Comparison of ENCODE assay signal across 8 mouse cellular contexts in genomic region chr2:73891701-73892463, GRCm38 (mm10). TPM values are rescaled to one million over a fixed set of nuclear protein-coding genes. Genes with fewer than 3 reads are reported as not detected.
A peak's percentile ranks its signal among the peaks of the same experiment; 100 is the strongest.
DNase-seq lines count a peak whose midpoint lies in the region; ATAC-seq and TF ChIP-seq lines count a peak whose summit lies in the region.

No protein-coding gene starts in this region.

- intact Hi-C loops in left cerebral cortex, adult 2 months (cut with DNase I): loop anchor here (1.0 to 5.0 kb wide), 3 partner anchors 18 to 320 kb away; partner anchors contain the start of gene Chn1

- DNase-seq in left cerebral cortex, adult 2 months (ENCODE audit: extremely low spot score in 1 of 2, low spot score in 2 of 2): peak in 1 of 2 experiments; percentile 38
- DNase-seq in left cerebral cortex, adult 11 months (ENCODE audit: low spot score): no peak
- DNase-seq in intestine, embryonic 14.5 days (ENCODE audit: low spot score): no peak
- DNase-seq in retina, embryonic 14.5 days (ENCODE audit: low spot score): no peak

- WGBS in forebrain, embryonic 13.5 days: under 1% methylated on average over 53 of the region's 54 CpGs
- WGBS in intestine, embryonic 14.5 days: under 1% methylated on average over 54 of the region's 54 CpGs
- under 1% methylated on average over 54 of the region's 54 CpGs for WGBS in lung, embryonic 15.5 days
- WGBS in neural tube, embryonic 14.5 days: under 1% methylated on average over 50 of the region's 54 CpGs

- H3K27me3 ChIP-seq in forebrain, embryonic 13.5 days: no peaks in the 10 kb centered on the region
- no peaks in the 10 kb centered on the region for H3K27me3 ChIP-seq in intestine, embryonic 14.5 days (replicated peaks; ENCODE audit: control insufficient read depth, insufficient read depth, low read length)
- H3K27me3 ChIP-seq in lung, embryonic 15.5 days: no peaks in the 10 kb centered on the region
- H3K27me3 ChIP-seq in neural tube, embryonic 14.5 days (ENCODE audit: control insufficient read depth, insufficient read depth, low read length): peaks cover 6% of the 10 kb centered on the region; the same call in 1 of the 2 replicates

- H3K4me1 ChIP-seq in brown adipose tissue, adult 24 weeks (ENCODE audit: control insufficient read depth, insufficient read depth, insufficient read length, low read length): peaks cover 2% of the 10 kb centered on the region; the same call in 1 of the 2 replicates
- peaks cover 12% of the 10 kb centered on the region for H3K4me1 ChIP-seq in forebrain, embryonic 13.5 days
- H3K4me1 ChIP-seq in intestine, embryonic 14.5 days (replicated peaks; ENCODE audit: control insufficient read depth, insufficient read depth, low read length): no peaks in the 10 kb centered on the region
- peaks cover 11% of the 10 kb centered on the region for H3K4me1 ChIP-seq in lung, embryonic 15.5 days
- no peaks in the 10 kb centered on the region for H3K4me1 ChIP-seq in neural tube, embryonic 14.5 days (ENCODE audit: control insufficient read depth, insufficient read depth, low read length)

- H3K36me3 ChIP-seq in forebrain, embryonic 13.5 days (ENCODE audit: poor library complexity, severe bottlenecking): no peaks in the 10 kb centered on the region
- no peaks in the 10 kb centered on the region for H3K36me3 ChIP-seq in intestine, embryonic 14.5 days (ENCODE audit: control insufficient read depth, insufficient read depth, low read length)
- no peaks in the 10 kb centered on the region for H3K36me3 ChIP-seq in lung, embryonic 15.5 days
- no peaks in the 10 kb centered on the region for H3K36me3 ChIP-seq in neural tube, embryonic 14.5 days (ENCODE audit: control insufficient read depth, insufficient read depth, low read length)

- H3K9me3 ChIP-seq in forebrain, embryonic 13.5 days (replicated peaks): no peaks in the 10 kb centered on the region
- H3K9me3 ChIP-seq in intestine, embryonic 14.5 days (ENCODE audit: control insufficient read depth, low read length): no peaks in the 10 kb centered on the region
- H3K9me3 ChIP-seq in lung, embryonic 15.5 days: no peaks in the 10 kb centered on the region
- H3K9me3 ChIP-seq in neural tube, embryonic 14.5 days (ENCODE audit: control insufficient read depth, low read length): no peaks in the 10 kb centered on the region

- peak overlapping the region; percentile 99 for H3K27ac ChIP-seq in left cerebral cortex, adult 2 months
- peak overlapping the region; percentile 73 for H3K27ac ChIP-seq in brown adipose tissue, adult 24 weeks (replicated peaks; ENCODE audit: low read depth, low read length)
- H3K27ac ChIP-seq in forebrain, embryonic 13.5 days: peak overlapping the region; percentile 88
- peak overlapping the region; percentile 88 for H3K27ac ChIP-seq in intestine, embryonic 14.5 days (ENCODE audit: low read depth)
- H3K27ac ChIP-seq in lung, embryonic 15.5 days: peak overlapping the region; percentile 85
- H3K27ac ChIP-seq in neural tube, embryonic 14.5 days (ENCODE audit: low read depth, low read length): peak overlapping the region; percentile 91

- peak overlapping the region; percentile 83 for H3K4me2 ChIP-seq in forebrain, embryonic 13.5 days
- H3K4me2 ChIP-seq in intestine, embryonic 14.5 days (ENCODE audit: low read length): peak overlapping the region; percentile 64
- peak overlapping the region; percentile 78 for H3K4me2 ChIP-seq in lung, embryonic 15.5 days
- peak overlapping the region; percentile 80 for H3K4me2 ChIP-seq in neural tube, embryonic 14.5 days (ENCODE audit: low read depth, low read length)

- TF ChIP-seq CTCF in left cerebral cortex, adult 2 months (IDR thresholded peaks at IDR 0.05): no peak

- ATAC-seq in forebrain, embryonic 13.5 days: no peak; the same call in 1 of the 2 replicates
- no peak for ATAC-seq in intestine, embryonic 14.5 days (replicated peaks; ENCODE audit: low FRiP score, low TSS enrichment, low read depth)
- no peak; the same call in 1 of the 2 replicates for ATAC-seq in lung, embryonic 15.5 days (ENCODE audit: borderline replicate concordance, extremely low read depth, low FRiP score, low TSS enrichment)
- peak; percentile 68 for ATAC-seq in neural tube, embryonic 14.5 days (ENCODE audit: low read depth)

- H3K9ac ChIP-seq in forebrain, embryonic 13.5 days: peak overlapping the region; percentile 97
- H3K9ac ChIP-seq in intestine, embryonic 14.5 days (ENCODE audit: low read length): peak overlapping the region; percentile 94
- peak overlapping the region; percentile 97 for H3K9ac ChIP-seq in lung, embryonic 15.5 days
- peak overlapping the region; percentile 98 for H3K9ac ChIP-seq in neural tube, embryonic 14.5 days (replicated peaks; ENCODE audit: low read depth, low read length)

- H3K4me3 ChIP-seq in left cerebral cortex, adult 2 months: peak overlapping the region; percentile 99
- peak overlapping the region; percentile 87 for H3K4me3 ChIP-seq in brown adipose tissue, adult 24 weeks (ENCODE audit: insufficient read depth, low read depth, low read length)
- peak overlapping the region; percentile 99 for H3K4me3 ChIP-seq in forebrain, embryonic 13.5 days
- H3K4me3 ChIP-seq in intestine, embryonic 14.5 days (ENCODE audit: low read depth, low read length): peak overlapping the region; percentile 97
- H3K4me3 ChIP-seq in lung, embryonic 15.5 days: peak overlapping the region; percentile 98
- H3K4me3 ChIP-seq in neural tube, embryonic 14.5 days (ENCODE audit: low read depth, low read length): peak overlapping the region; percentile 92

RNA-seq across cellular contexts. Expression of gene Atf2, which starts 0.6 kb away (rescaled TPM):
- total RNA-seq in left cerebral cortex, adult 2 months (2021): 100 to 1,000 TPM; 163 to 167 TPM
- 48.3 and 76.1 TPM in 2 replicates for polyA plus RNA-seq in brown adipose tissue, adult 24 weeks (2012; ENCODE audit: insufficient read depth, insufficient read length, missing spikeins)
- polyA plus RNA-seq in forebrain, embryonic 13.5 days (2015; fragmentation: Nextera tagmentation; extraction: Ambion mirVana): 99.9 and 103 TPM in 2 replicates
- polyA plus RNA-seq in intestine, embryonic 14.5 days (2014; fragmentation: Nextera tagmentation; extraction: Ambion mirVana): 69.4 and 74.7 TPM in 2 replicates
- polyA plus RNA-seq in lung, embryonic 15.5 days (2015; fragmentation: Nextera tagmentation; extraction: Ambion mirVana): 62.7 and 68.9 TPM in 2 replicates
- 117 and 130 TPM in 2 replicates for polyA plus RNA-seq in neural tube, embryonic 14.5 days (2014; fragmentation: Nextera tagmentation; extraction: Ambion mirVana)

RNA-seq across cellular contexts. Expression of gene Atp5g3, which starts 19.2 kb away (rescaled TPM):
- 100 to 1,000 TPM; 473 to 508 TPM for total RNA-seq in left cerebral cortex, adult 2 months (2021)
- polyA plus RNA-seq in brown adipose tissue, adult 24 weeks (2012; ENCODE audit: insufficient read depth, insufficient read length, missing spikeins): 571 and 594 TPM in 2 replicates
- polyA plus RNA-seq in forebrain, embryonic 13.5 days (2015; fragmentation: Nextera tagmentation; extraction: Ambion mirVana): 975 and 989 TPM in 2 replicates
- polyA plus RNA-seq in intestine, embryonic 14.5 days (2014; fragmentation: Nextera tagmentation; extraction: Ambion mirVana): 1,271 and 1,485 TPM in 2 replicates
- 1,069 and 1,119 TPM in 2 replicates for polyA plus RNA-seq in lung, embryonic 15.5 days (2015; fragmentation: Nextera tagmentation; extraction: Ambion mirVana)
- polyA plus RNA-seq in neural tube, embryonic 14.5 days (2014; fragmentation: Nextera tagmentation; extraction: Ambion mirVana): 1,130 and 1,252 TPM in 2 replicates
